Mouse (Mus musculus): ENCODE measurements at regions not wholly inside any gene's neighbourhood (a gene's known extent, or its start where the extent isn't known, plus 50 kb on each side); places are given as distances from the start of the nearest gene placed in this dataset.

- H3K4me1 ChIP-seq (replicated peaks): peaks cover 22% of the 10 kb centered on the region
- no peak overlapping the region for H3K27ac ChIP-seq
- no peaks in the 10 kb centered on the region for H3K27me3 ChIP-seq
- 37% methylated on average over 4 of the region's 4 CpGs for WGBS
- H3K4me3 ChIP-seq: no peak overlapping the region
- H3K9me3 ChIP-seq: no peaks in the 10 kb centered on the region
- no peaks in the 10 kb centered on the region for H3K36me3 ChIP-seq
- no peak overlapping the region for H3K9ac ChIP-seq
- ATAC-seq (ENCODE audit: low FRiP score): no peak
- no peak overlapping the region for H3K4me2 ChIP-seq
Measured at GRCm38 (mm10) chr2:169272018-169272417, 315.5 kb downstream of the Gm11011 start.

GRCm38 (mm10) chr2:169260636-169261035 is 305.2 kb upstream of the Zfp64 start:
- 89% methylated on average over 4 of the region's 4 CpGs for WGBS
- no peak overlapping the region for H3K4me2 ChIP-seq
- no peaks in the 10 kb centered on the region for H3K4me1 ChIP-seq (replicated peaks)
- no peaks in the 10 kb centered on the region for H3K27me3 ChIP-seq
- H3K27ac ChIP-seq: no peak overlapping the region
- no peak overlapping the region for H3K4me3 ChIP-seq
- no peak overlapping the region for H3K9ac ChIP-seq
- no peak for ATAC-seq (ENCODE audit: low FRiP score)
- no peaks in the 10 kb centered on the region for H3K36me3 ChIP-seq
- H3K9me3 ChIP-seq: no peaks in the 10 kb centered on the region

GRCm38 (mm10) chr2:169244572-169244971 is 289.2 kb upstream of the Zfp64 start:
- Histone ChIP-seq H3K4me1 (replicated peaks) (no peaks in the 10 kb centered on the region), H3K4me3 (no peak overlapping the region), H3K27me3 (no peaks in the 10 kb centered on the region), H3K36me3 (no peaks in the 10 kb centered on the region), H3K9ac (no peak overlapping the region), H3K27ac (no peak overlapping the region), H3K4me2 (no peak overlapping the region), H3K9me3 (no peaks in the 10 kb centered on the region)
- ATAC-seq (ENCODE audit: low FRiP score): no peak

- Histone ChIP-seq H3K4me2 (no peak overlapping the region), H3K27me3 (no peaks in the 10 kb centered on the region), H3K4me1 (replicated peaks) (no peaks in the 10 kb centered on the region), H3K27ac (no peak overlapping the region), H3K4me3 (no peak overlapping the region), H3K9ac (no peak overlapping the region), H3K9me3 (no peaks in the 10 kb centered on the region), H3K36me3 (no peaks in the 10 kb centered on the region)
- 90% methylated on average over 9 of the region's 9 CpGs for WGBS
- ATAC-seq (ENCODE audit: low FRiP score): no peak
Measured at GRCm38 (mm10) chr2:169243981-169244380, 288.6 kb upstream of the Zfp64 start.

DNA sequence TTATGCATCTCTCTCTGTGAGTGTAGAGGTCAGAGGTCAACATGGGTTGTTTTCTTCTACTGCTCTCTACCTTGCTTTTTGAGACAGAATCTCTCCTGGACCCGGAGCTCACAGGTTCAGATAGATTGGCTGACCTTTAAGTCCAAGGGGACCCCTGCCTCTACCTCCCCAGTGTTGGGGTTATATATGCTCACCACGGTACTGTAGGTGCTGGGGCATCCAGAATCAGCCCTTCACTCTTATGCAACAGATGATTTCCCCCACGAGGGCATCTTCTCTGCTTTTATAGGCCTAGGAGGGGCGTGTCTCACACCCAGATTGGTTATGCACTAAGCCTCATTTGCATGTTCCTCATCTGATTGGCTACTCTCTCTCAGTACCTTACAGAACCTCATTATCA is 282.5 kb upstream of the Zfp64 start:
- no peaks in the 10 kb centered on the region for H3K27me3 ChIP-seq
- H3K4me2 ChIP-seq: no peak overlapping the region

GRCm38 (mm10) chr2:169237321-169237720 is 281.9 kb upstream of the Zfp64 start:
- no peaks in the 10 kb centered on the region for H3K36me3 ChIP-seq
- no peak overlapping the region for H3K9ac ChIP-seq
- ATAC-seq (ENCODE audit: low FRiP score): no peak
- H3K4me3 ChIP-seq: no peak overlapping the region
- WGBS: 91% methylated on average over 9 of the region's 9 CpGs
- no peak overlapping the region for H3K27ac ChIP-seq
- H3K4me2 ChIP-seq: no peak overlapping the region
- H3K9me3 ChIP-seq: no peaks in the 10 kb centered on the region
- H3K4me1 ChIP-seq (replicated peaks): no peaks in the 10 kb centered on the region
- H3K27me3 ChIP-seq: no peaks in the 10 kb centered on the region

More for the DNA sequence above, 282.5 kb upstream of the Zfp64 start:
- Histone ChIP-seq H3K4me3 (no peak overlapping the region), H3K36me3 (no peaks in the 10 kb centered on the region), H3K9ac (no peak overlapping the region), H3K4me1 (replicated peaks) (no peaks in the 10 kb centered on the region), H3K27ac (no peak overlapping the region), H3K9me3 (no peaks in the 10 kb centered on the region)
- 86% methylated on average over 4 of the region's 4 CpGs for WGBS
- no peak for ATAC-seq (ENCODE audit: low FRiP score)

- 90% methylated on average over 11 of the region's 11 CpGs for WGBS
- ATAC-seq (ENCODE audit: low FRiP score): no peak
- Histone ChIP-seq H3K27ac (no peak overlapping the region), H3K9ac (no peak overlapping the region), H3K4me1 (replicated peaks) (no peaks in the 10 kb centered on the region), H3K9me3 (no peaks in the 10 kb centered on the region), H3K4me2 (no peak overlapping the region), H3K27me3 (no peaks in the 10 kb centered on the region), H3K4me3 (no peak overlapping the region), H3K36me3 (no peaks in the 10 kb centered on the region)
Measured at GRCm38 (mm10) chr2:169234368-169235070, 279.1 kb upstream of the Zfp64 start.

DNA sequence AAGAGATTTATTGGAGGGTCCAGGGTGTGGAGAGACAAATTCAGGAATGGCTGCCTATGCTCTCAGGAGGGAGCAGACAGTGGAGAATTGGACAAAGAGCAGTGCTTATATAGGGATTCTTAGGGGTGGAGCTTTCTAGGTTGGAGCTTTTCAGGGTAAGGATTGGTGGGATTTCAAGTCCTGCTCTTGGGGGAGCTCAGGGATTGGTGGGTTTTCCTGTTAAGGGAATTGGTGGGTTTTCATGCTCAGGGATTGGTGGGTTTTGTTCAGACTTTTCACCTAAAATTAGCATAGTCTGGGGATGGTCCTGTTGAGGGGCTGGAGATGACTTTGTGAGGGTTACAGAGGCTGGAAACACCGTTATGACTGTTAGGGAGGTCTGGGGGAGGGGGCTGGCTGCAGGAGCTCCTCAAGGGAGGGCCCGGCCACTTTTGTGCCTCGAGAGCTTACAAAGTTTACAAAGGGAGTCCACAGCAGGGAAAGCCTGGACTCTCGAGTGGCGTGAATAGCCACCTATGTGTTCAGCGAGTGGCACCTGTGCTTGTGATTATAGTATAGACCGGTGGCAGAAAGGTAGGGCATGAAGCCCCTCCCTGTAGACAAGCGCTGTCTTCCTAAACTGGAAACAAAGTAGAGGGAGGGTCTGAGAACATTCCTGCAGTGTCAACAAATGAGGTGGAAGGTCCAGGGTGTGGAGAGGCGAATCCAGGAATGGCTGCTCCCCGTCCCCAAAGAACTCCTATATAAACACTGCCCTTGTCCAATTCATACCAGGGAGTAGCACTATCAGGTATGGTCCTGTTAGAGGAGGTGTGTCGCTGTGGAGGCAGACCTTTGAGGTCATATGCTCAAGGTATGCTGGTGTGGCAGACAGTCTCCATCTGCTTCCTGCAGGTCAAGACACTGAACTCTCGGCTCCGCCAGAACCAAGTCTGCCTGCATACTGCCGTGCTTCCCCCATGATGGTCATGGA is 278.1 kb upstream of the Zfp64 start:
- no peak for ATAC-seq (ENCODE audit: low FRiP score)
- WGBS: 82% methylated on average over 14 of the region's 14 CpGs
- Histone ChIP-seq H3K9ac (no peak overlapping the region), H3K36me3 (no peaks in the 10 kb centered on the region), H3K4me3 (no peak overlapping the region), H3K27me3 (no peaks in the 10 kb centered on the region), H3K9me3 (no peaks in the 10 kb centered on the region), H3K4me2 (no peak overlapping the region), H3K27ac (no peak overlapping the region), H3K4me1 (replicated peaks) (no peaks in the 10 kb centered on the region)

GRCm38 (mm10) chr2:169222264-169222663 is 266.9 kb upstream of the Zfp64 start:
- Histone ChIP-seq H3K4me1 (replicated peaks) (no peaks in the 10 kb centered on the region; the same call in 1 of the 2 replicates), H3K9ac (no peak overlapping the region), H3K36me3 (no peaks in the 10 kb centered on the region), H3K4me3 (no peak overlapping the region), H3K4me2 (no peak overlapping the region), H3K9me3 (no peaks in the 10 kb centered on the region), H3K27me3 (no peaks in the 10 kb centered on the region), H3K27ac (no peak overlapping the region)
- 81% methylated on average over 8 of the region's 8 CpGs for WGBS
- no peak for ATAC-seq (ENCODE audit: low FRiP score)

DNA sequence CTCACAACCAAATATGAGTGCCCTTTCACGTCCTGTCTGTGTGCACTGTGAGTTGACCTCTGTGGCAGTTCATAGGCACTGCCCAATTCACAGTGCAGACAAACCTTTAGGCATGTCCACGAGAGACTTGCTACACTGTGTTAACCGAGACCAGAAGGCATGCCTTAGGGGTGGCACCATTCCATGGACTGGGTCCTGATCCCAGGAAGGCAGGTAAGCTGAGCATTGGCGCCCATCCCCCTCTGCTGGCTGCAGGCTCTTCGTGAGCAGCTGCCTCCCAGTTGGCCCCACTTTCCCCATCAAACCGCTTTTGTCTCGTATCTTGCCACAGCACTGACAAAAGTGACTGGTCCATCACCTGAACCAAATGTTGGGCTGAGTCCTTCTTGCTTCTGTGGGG is 265.8 kb upstream of the Zfp64 start:
- Histone ChIP-seq H3K9me3 (no peaks in the 10 kb centered on the region), H3K4me1 (replicated peaks) (no peaks in the 10 kb centered on the region; the same call in 1 of the 2 replicates), H3K27ac (no peak overlapping the region), H3K36me3 (no peaks in the 10 kb centered on the region), H3K4me2 (no peak overlapping the region), H3K27me3 (no peaks in the 10 kb centered on the region), H3K9ac (no peak overlapping the region), H3K4me3 (no peak overlapping the region)
- WGBS: 75% methylated on average over 7 of the region's 7 CpGs
- ATAC-seq (ENCODE audit: low FRiP score): no peak

- no peak for ATAC-seq (ENCODE audit: low FRiP score)
- Histone ChIP-seq H3K36me3 (no peaks in the 10 kb centered on the region), H3K4me1 (replicated peaks) (peaks cover 10% of the 10 kb centered on the region), H3K4me3 (no peak overlapping the region), H3K9ac (no peak overlapping the region), H3K27me3 (no peaks in the 10 kb centered on the region), H3K4me2 (no peak overlapping the region), H3K9me3 (no peaks in the 10 kb centered on the region), H3K27ac (no peak overlapping the region)
- 38% methylated on average over 18 of the region's 18 CpGs for WGBS
Measured at GRCm38 (mm10) chr2:169215546-169216043, 260.2 kb upstream of the Zfp64 start.

DNA sequence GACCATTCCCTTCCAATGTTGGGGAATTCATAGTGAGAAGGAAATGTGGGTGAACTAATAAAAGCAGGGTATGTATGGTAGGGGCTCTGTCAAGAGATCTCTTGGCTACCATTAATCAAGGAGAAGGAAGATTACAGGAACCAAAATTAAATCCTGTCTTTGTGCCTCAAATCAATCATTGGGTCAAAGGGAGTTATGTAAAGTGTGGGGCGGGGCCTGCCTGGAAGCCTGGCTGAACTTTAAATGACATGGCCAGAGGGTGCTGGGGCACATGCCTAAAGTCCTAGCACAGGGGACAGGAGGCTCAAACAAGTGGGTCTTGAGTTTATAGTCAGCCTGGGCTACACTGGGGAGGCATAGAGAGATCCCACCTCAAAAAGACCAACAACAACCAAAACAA is 259.0 kb upstream of the Zfp64 start:
- H3K9ac ChIP-seq: no peak overlapping the region
- peaks cover 10% of the 10 kb centered on the region for H3K4me1 ChIP-seq (replicated peaks)
- H3K36me3 ChIP-seq: no peaks in the 10 kb centered on the region
- no peak for ATAC-seq (ENCODE audit: low FRiP score)
- H3K27ac ChIP-seq: no peak overlapping the region
- H3K4me2 ChIP-seq: no peak overlapping the region
- no peaks in the 10 kb centered on the region for H3K27me3 ChIP-seq
- no peak overlapping the region for H3K4me3 ChIP-seq
- 84% methylated on average over 1 of the region's 1 CpGs for WGBS
- no peaks in the 10 kb centered on the region for H3K9me3 ChIP-seq
